Comparison of ENCODE assay signal across 25 mouse cellular contexts in genomic region chr10:82962018-82962417, GRCm38 (mm10). TPM values are rescaled to one million over a fixed set of nuclear protein-coding genes. Genes with fewer than 3 reads are reported as not detected.
DNase-seq lines count a peak whose midpoint lies in the region; ATAC-seq and TF ChIP-seq lines count a peak whose summit lies in the region.
"Had no signal": no experiment of that assay in that cellular context is flagged by ENCODE, and none has a peak within 500 bp of the region (broad histone marks: within the 10 kb centered on the region; RNA-seq: fewer than 3 reads in every experiment).

No protein-coding gene starts in this region.

- no peaks in the 10 kb centered on the region for H3K36me3 ChIP-seq in midbrain, embryonic 16.5 days (ENCODE audit: control insufficient read depth, insufficient read depth, low read length)
- no peaks in the 10 kb centered on the region for H3K36me3 ChIP-seq in midbrain, embryonic 14.5 days (ENCODE audit: control insufficient read depth, insufficient read depth, low read length)
- no peaks in the 10 kb centered on the region for H3K36me3 ChIP-seq in liver, embryonic 13.5 days
- H3K36me3 ChIP-seq: embryonic facial prominence, embryonic 12.5 days; forebrain, embryonic 15.5 days; heart, embryonic 15.5 days; hindbrain, embryonic 13.5 days; kidney, embryonic 15.5 days; limb, embryonic 15.5 days; midbrain, embryonic 12.5 days; neural tube, embryonic 13.5 days had no signal

- no peak for TF ChIP-seq POLR2A in embryonic fibroblast, embryonic 13.5 days (IDR thresholded peaks at IDR 0.05; ENCODE audit: low read depth, low read length)

- H3K4me2 ChIP-seq in midbrain, embryonic 16.5 days (ENCODE audit: low read length): no peak overlapping the region
- H3K4me2 ChIP-seq in midbrain, embryonic 14.5 days (ENCODE audit: low read length): no peak overlapping the region
- H3K4me2 ChIP-seq in liver, embryonic 13.5 days: peak overlapping the region; percentile 28; the same call in 1 of the 2 replicates
- H3K4me2 ChIP-seq: embryonic facial prominence, embryonic 12.5 days; forebrain, embryonic 15.5 days; heart, embryonic 15.5 days; hindbrain, embryonic 13.5 days; kidney, embryonic 15.5 days; limb, embryonic 15.5 days; midbrain, embryonic 12.5 days; neural tube, embryonic 13.5 days had no signal

- WGBS in midbrain, embryonic 16.5 days: 66% methylated on average over 4 of the region's 4 CpGs
- 64% methylated on average over 4 of the region's 4 CpGs for WGBS in midbrain, embryonic 14.5 days
- WGBS in liver, embryonic 13.5 days (ENCODE audit: insufficient replicate concordance): 32% methylated on average over 4 of the region's 4 CpGs

- ATAC-seq in midbrain, embryonic 16.5 days: 0 out of 2 replicates have a peak, but pooled peaks have one; percentile 39
- ATAC-seq in midbrain, embryonic 14.5 days (ENCODE audit: low FRiP score, low TSS enrichment): no peak
- ATAC-seq in liver, embryonic 13.5 days (ENCODE audit: low read depth): peak; percentile 78
- ATAC-seq in megakaryocyte-erythroid progenitor cell, adult 5-6 weeks (replicated peaks; ENCODE audit: low FRiP score, low TSS enrichment, poor library complexity, severe bottlenecking): peak; percentile 90
- ATAC-seq: activated CD4-positive, CD25-positive, alpha-beta regulatory T cell, adult 4 months; forebrain, embryonic 15.5 days had no signal

- TF ChIP-seq CTCF in embryonic fibroblast, embryonic 13.5 days (IDR thresholded peaks at IDR 0.05; ENCODE audit: borderline replicate concordance, insufficient read depth, low read length): no peak

- no peaks in the 10 kb centered on the region for H3K4me1 ChIP-seq in midbrain, embryonic 16.5 days (ENCODE audit: control insufficient read depth, insufficient read depth, low read length)
- H3K4me1 ChIP-seq in midbrain, embryonic 14.5 days (ENCODE audit: control insufficient read depth, insufficient read depth, low read length): no peaks in the 10 kb centered on the region
- H3K4me1 ChIP-seq in embryonic fibroblast, embryonic 13.5 days (ENCODE audit: control insufficient read depth, insufficient read depth, low read length): peaks cover 4% of the 10 kb centered on the region
- H3K4me1 ChIP-seq in liver, embryonic 13.5 days (replicated peaks): peaks cover 21% of the 10 kb centered on the region
- H3K4me1 ChIP-seq: embryonic facial prominence, embryonic 12.5 days; forebrain, embryonic 15.5 days; heart, embryonic 15.5 days; hindbrain, embryonic 13.5 days; limb, embryonic 15.5 days; midbrain, embryonic 12.5 days; neural tube, embryonic 13.5 days had no signal

- DNase-seq in midbrain, embryonic 14.5 days: no peak
- DNase-seq in liver, embryonic 13.5 days: peak; percentile 26
- no peak for DNase-seq in lung, adult 18-20 months
- no peak for DNase-seq in cerebellum, postnatal 25 days
- no peak for DNase-seq in B cell, adult 2 months
- DNase-seq: adrenal gland, postnatal 25 days; cerebellum, adult 11-12 months; cerebellum, postnatal 10 days; heart, postnatal 36 days; kidney, adult 11 months; left cerebral cortex, postnatal 4 days had no signal

- no peaks in the 10 kb centered on the region for H3K9me3 ChIP-seq in midbrain, embryonic 16.5 days (replicated peaks; ENCODE audit: control insufficient read depth, low read length, poor library complexity, severe bottlenecking)
- H3K9me3 ChIP-seq in midbrain, embryonic 14.5 days (ENCODE audit: control insufficient read depth, low read length): no peaks in the 10 kb centered on the region
- H3K9me3 ChIP-seq in liver, embryonic 13.5 days (replicated peaks): no peaks in the 10 kb centered on the region
- H3K9me3 ChIP-seq: embryonic facial prominence, embryonic 12.5 days; forebrain, embryonic 15.5 days; heart, embryonic 15.5 days; hindbrain, embryonic 13.5 days; kidney, embryonic 15.5 days; limb, embryonic 15.5 days; midbrain, embryonic 12.5 days; neural tube, embryonic 13.5 days had no signal

- H3K9ac ChIP-seq in midbrain, embryonic 16.5 days (ENCODE audit: low read depth, low read length): no peak overlapping the region
- no peak overlapping the region for H3K9ac ChIP-seq in midbrain, embryonic 14.5 days (replicated peaks; ENCODE audit: low read length)
- H3K9ac ChIP-seq in liver, embryonic 13.5 days: peak overlapping the region; percentile 46; the same call in 1 of the 2 replicates
- H3K9ac ChIP-seq: embryonic facial prominence, embryonic 12.5 days; forebrain, embryonic 15.5 days; heart, embryonic 15.5 days; hindbrain, embryonic 13.5 days; kidney, embryonic 15.5 days; limb, embryonic 15.5 days; midbrain, embryonic 12.5 days; neural tube, embryonic 13.5 days had no signal

- no peak overlapping the region for H3K27ac ChIP-seq in midbrain, embryonic 16.5 days (ENCODE audit: low read length)
- H3K27ac ChIP-seq in midbrain, embryonic 14.5 days (replicated peaks; ENCODE audit: low read depth, low read length): no peak overlapping the region
- peak overlapping the region; percentile 28; the same call in 1 of the 2 replicates for H3K27ac ChIP-seq in embryonic fibroblast, embryonic 13.5 days (ENCODE audit: insufficient read depth, low read length)
- H3K27ac ChIP-seq in liver, embryonic 13.5 days: peak overlapping the region; percentile 70
- H3K27ac ChIP-seq: embryonic facial prominence, embryonic 12.5 days; forebrain, embryonic 15.5 days; heart, embryonic 15.5 days; hindbrain, embryonic 13.5 days; kidney, embryonic 15.5 days; left cerebral cortex, adult 2 months; limb, embryonic 15.5 days; macrophage; midbrain, embryonic 12.5 days; neural tube, embryonic 13.5 days had no signal

- no peak overlapping the region for H3K4me3 ChIP-seq in midbrain, embryonic 16.5 days (ENCODE audit: low read depth, low read length)
- H3K4me3 ChIP-seq in midbrain, embryonic 14.5 days (replicated peaks; ENCODE audit: low read depth, low read length): no peak overlapping the region
- H3K4me3 ChIP-seq in embryonic fibroblast, embryonic 13.5 days (ENCODE audit: insufficient read depth, low read length): no peak overlapping the region
- H3K4me3 ChIP-seq in liver, embryonic 13.5 days (replicated peaks): no peak overlapping the region
- H3K4me3 ChIP-seq: embryonic facial prominence, embryonic 12.5 days; forebrain, embryonic 15.5 days; heart, embryonic 15.5 days; hindbrain, embryonic 13.5 days; kidney, embryonic 15.5 days; left cerebral cortex, adult 2 months; limb, embryonic 15.5 days; midbrain, embryonic 12.5 days; neural tube, embryonic 13.5 days had no signal

- no peaks in the 10 kb centered on the region for H3K27me3 ChIP-seq in midbrain, embryonic 16.5 days (ENCODE audit: control insufficient read depth, insufficient read depth, low read depth, low read length)
- no peaks in the 10 kb centered on the region for H3K27me3 ChIP-seq in midbrain, embryonic 14.5 days (ENCODE audit: control insufficient read depth, insufficient read depth, low read length)
- H3K27me3 ChIP-seq in liver, embryonic 13.5 days: 0 out of 2 replicates have a peak, but pooled peaks cover 2% of the 10 kb centered on the region
- H3K27me3 ChIP-seq: embryonic facial prominence, embryonic 12.5 days; forebrain, embryonic 15.5 days; heart, embryonic 15.5 days; hindbrain, embryonic 13.5 days; kidney, embryonic 15.5 days; limb, embryonic 15.5 days; midbrain, embryonic 12.5 days; neural tube, embryonic 13.5 days had no signal

RNA-seq across cellular contexts. Expression of gene Chst11, which starts 23.3 kb away (rescaled TPM):
- 3.2 and 4.1 TPM in 2 replicates for polyA plus RNA-seq in midbrain, embryonic 16.5 days (2015; fragmentation: Nextera tagmentation; extraction: Ambion mirVana)
- polyA plus RNA-seq in midbrain, embryonic 14.5 days (2014; fragmentation: Nextera tagmentation; extraction: Ambion mirVana): 4.5 and 5.2 TPM in 2 replicates
- polyA plus RNA-seq in embryonic fibroblast, embryonic 13.5 days (2011; ENCODE audit: insufficient read length, low read depth, missing spikeins): 12.9 and 20.7 TPM in 2 replicates
- 1.2 and 1.3 TPM in 2 replicates for polyA plus RNA-seq in liver, embryonic 13.5 days (2015; fragmentation: Nextera tagmentation; extraction: Ambion mirVana)
- 14.2 and 15.2 TPM in 2 replicates for total RNA-seq in megakaryocyte-erythroid progenitor cell, adult 5-6 weeks (2014; fragmentation: Nextera tagmentation)
- 19.0 and 24.1 TPM in 2 replicates for total RNA-seq in megakaryocyte-erythroid progenitor cell, adult 5-6 weeks (2017)

Comparison
In these comparisons a context has a peak if more than half of its experiments do, and no peak if none do; other contexts are left out.
1. H3K27ac ChIP-seq: peak in embryonic fibroblast, embryonic 13.5 days (single experiment) and liver, embryonic 13.5 days (single experiment); none in midbrain, embryonic 16.5 days (single experiment) and midbrain, embryonic 14.5 days (single experiment).